Mouse (Mus musculus) spleen, adult 2 months (tissue): ENCODE measurements around the gene Gatad2b.

Experiments
- CTCF ChIP-seq: fragments of 200-500 bp; IDR thresholded peaks from 2 replicates; pipeline ENCODE4 v1.5.1; 2011; ENCODE audit warnings: mild to moderate bottlenecking, inconsistent platforms; ENCODE audit not compliant: insufficient read depth, insufficient read length, insufficient replicate concordance; ENCODE audit errors: extremely low read depth
- POLR2A ChIP-seq: fragments of 200-500 bp; IDR thresholded peaks from 2 replicates; pipeline ENCODE4 v1.6.1; 2011; ENCODE audit warnings: low read depth, low read length, inconsistent platforms

DNA sequence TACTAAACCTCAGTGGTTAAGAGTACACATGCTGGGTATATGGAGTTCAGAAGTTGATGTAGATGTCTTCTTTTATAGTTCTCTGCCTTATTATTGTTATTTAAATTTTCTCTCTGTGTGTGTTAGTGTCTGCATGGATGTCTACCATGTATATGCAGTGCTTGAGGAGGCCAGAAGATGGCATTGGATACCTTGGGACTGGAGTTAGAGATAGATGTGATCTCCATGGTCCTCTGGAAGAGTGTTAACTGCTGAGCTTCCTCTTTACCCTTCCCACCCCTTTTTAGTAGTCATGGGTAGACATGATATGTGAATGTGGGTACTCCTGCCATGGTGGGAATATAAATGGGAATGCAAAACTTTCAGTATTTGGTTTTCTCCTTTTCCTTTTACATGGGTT is 42.5 kb downstream of the Gatad2b start:
- TF ChIP-seq POLR2A (no peak), CTCF (no peak)
